Mouse (Mus musculus): ENCODE results near the gene Tcf15. TPM values are rescaled to one million over a fixed set of nuclear protein-coding genes. Genes with fewer than 3 reads are reported as not detected.

Gene Tcf15
- polyA plus RNA-seq, 1 experiment from 2014 or later, result 26.3 TPM

- no peak overlapping the region for H3K4me3 ChIP-seq
- peaks cover 33% of the 10 kb centered on the region for H3K4me1 ChIP-seq
- ATAC-seq (ENCODE audit: low FRiP score, low read depth), result no peak
- H3K36me3 ChIP-seq, result no peaks in the 10 kb centered on the region
- no peak overlapping the region for H3K9ac ChIP-seq
- WGBS, result 54% methylated on average over 6 of the region's 6 CpGs
- no peaks in the 10 kb centered on the region for H3K9me3 ChIP-seq
- no peak overlapping the region for H3K4me2 ChIP-seq (replicated peaks)
- no peaks in the 10 kb centered on the region; the same call in 1 of the 2 replicates for H3K27me3 ChIP-seq (replicated peaks)
- no peak overlapping the region for H3K27ac ChIP-seq
These were observed 7.0 kb downstream of the Tcf15 start for GRCm38 (mm10) chr2:152150373-152150772.

GRCm38 (mm10) chr2:152153361-152153760 lies 10.0 kb downstream of the Tcf15 start:
- H3K4me3 ChIP-seq, result no peak overlapping the region
- no peak overlapping the region for H3K9ac ChIP-seq
- peak; percentile 45; the same call in 1 of the 2 replicates for ATAC-seq (ENCODE audit: low FRiP score, low read depth)
- no peaks in the 10 kb centered on the region for H3K9me3 ChIP-seq
- no peaks in the 10 kb centered on the region for H3K36me3 ChIP-seq
- no peak overlapping the region for H3K27ac ChIP-seq
- H3K4me2 ChIP-seq (replicated peaks), result no peak overlapping the region
- peaks cover 29% of the 10 kb centered on the region for H3K4me1 ChIP-seq
- H3K27me3 ChIP-seq (replicated peaks), result no peaks in the 10 kb centered on the region
- WGBS, result 8% methylated on average over 3 of the region's 3 CpGs

GRCm38 (mm10) chr2:152155414-152156208 lies 12.2 kb downstream of the Tcf15 start:
- H3K4me3 ChIP-seq, result no peak overlapping the region
- H3K36me3 ChIP-seq, result no peaks in the 10 kb centered on the region
- ATAC-seq (ENCODE audit: low FRiP score, low read depth), result no peak
- no peak overlapping the region for H3K27ac ChIP-seq
- no peak overlapping the region for H3K9ac ChIP-seq
- peaks cover 18% of the 10 kb centered on the region for H3K4me1 ChIP-seq
- H3K4me2 ChIP-seq (replicated peaks), result no peak overlapping the region
- no peaks in the 10 kb centered on the region for H3K9me3 ChIP-seq
- no peaks in the 10 kb centered on the region for H3K27me3 ChIP-seq (replicated peaks)
- 51% methylated on average over 7 of the region's 7 CpGs for WGBS

- no peak overlapping the region for H3K4me2 ChIP-seq (replicated peaks)
- no peaks in the 10 kb centered on the region for H3K27me3 ChIP-seq (replicated peaks)
- H3K27ac ChIP-seq, result no peak overlapping the region
- ATAC-seq (ENCODE audit: low FRiP score, low read depth), result no peak
- no peaks in the 10 kb centered on the region for H3K36me3 ChIP-seq
- no peak overlapping the region for H3K9ac ChIP-seq
- no peak overlapping the region for H3K4me3 ChIP-seq
- 83% methylated on average over 6 of the region's 6 CpGs for WGBS
- H3K4me1 ChIP-seq, result peaks cover 18% of the 10 kb centered on the region
- H3K9me3 ChIP-seq, result no peaks in the 10 kb centered on the region
These were observed 13.1 kb downstream of the Tcf15 start for GRCm38 (mm10) chr2:152156471-152156870.

GRCm38 (mm10) chr2:152159487-152159886 lies 16.1 kb downstream of the Tcf15 start:
- WGBS, result 92% methylated on average over 1 of the region's 1 CpGs

GRCm38 (mm10) chr2:152166257-152166656 lies 22.9 kb downstream of the Tcf15 start:
- peaks cover 10% of the 10 kb centered on the region for H3K4me1 ChIP-seq
- no peaks in the 10 kb centered on the region for H3K9me3 ChIP-seq
- ATAC-seq (ENCODE audit: low FRiP score, low read depth), result no peak
- no peak overlapping the region for H3K27ac ChIP-seq
- H3K4me2 ChIP-seq (replicated peaks), result no peak overlapping the region
- 0 out of 2 replicates have a peak, but pooled peaks cover 2% of the 10 kb centered on the region for H3K27me3 ChIP-seq (replicated peaks)
- no peaks in the 10 kb centered on the region for H3K36me3 ChIP-seq
- WGBS, result 89% methylated on average over 6 of the region's 6 CpGs
- no peak overlapping the region for H3K9ac ChIP-seq
- no peak overlapping the region for H3K4me3 ChIP-seq

More at GRCm38 (mm10) chr2:152159487-152159886, 16.1 kb downstream of the Tcf15 start:
- Histone ChIP-seq H3K4me1 (peaks cover 11% of the 10 kb centered on the region; the same call in 1 of the 2 replicates), H3K4me2 (replicated peaks) (no peak overlapping the region), H3K27ac (no peak overlapping the region), H3K4me3 (no peak overlapping the region), H3K27me3 (replicated peaks) (no peaks in the 10 kb centered on the region), H3K9me3 (no peaks in the 10 kb centered on the region), H3K36me3 (no peaks in the 10 kb centered on the region), H3K9ac (no peak overlapping the region)
- no peak for ATAC-seq (ENCODE audit: low FRiP score, low read depth)

GRCm38 (mm10) chr2:152167851-152168290 lies 24.5 kb downstream of the Tcf15 start:
- H3K27me3 ChIP-seq (replicated peaks), result 0 out of 2 replicates have a peak, but pooled peaks cover 2% of the 10 kb centered on the region
- H3K9ac ChIP-seq, result no peak overlapping the region
- H3K9me3 ChIP-seq, result no peaks in the 10 kb centered on the region
- H3K27ac ChIP-seq, result no peak overlapping the region
- peak; percentile 75 for ATAC-seq (ENCODE audit: low FRiP score, low read depth)
- 25% methylated on average over 8 of the region's 8 CpGs for WGBS
- no peak overlapping the region; the same call in 1 of the 2 replicates for H3K4me2 ChIP-seq (replicated peaks)
- peaks cover 10% of the 10 kb centered on the region for H3K4me1 ChIP-seq
- H3K4me3 ChIP-seq, result no peak overlapping the region
- H3K36me3 ChIP-seq, result no peaks in the 10 kb centered on the region

- 0 out of 2 replicates have a peak, but pooled peaks cover 2% of the 10 kb centered on the region for H3K27me3 ChIP-seq (replicated peaks)
- H3K4me2 ChIP-seq (replicated peaks), result no peak overlapping the region
- H3K27ac ChIP-seq, result no peak overlapping the region
- H3K4me3 ChIP-seq, result no peak overlapping the region
- no peak for ATAC-seq (ENCODE audit: low FRiP score, low read depth)
- no peaks in the 10 kb centered on the region for H3K9me3 ChIP-seq
- H3K4me1 ChIP-seq, result peaks cover 10% of the 10 kb centered on the region
- H3K9ac ChIP-seq, result no peak overlapping the region
- WGBS, result 91% methylated on average over 1 of the region's 1 CpGs
- no peaks in the 10 kb centered on the region for H3K36me3 ChIP-seq
These were observed 26.0 kb downstream of the Tcf15 start for GRCm38 (mm10) chr2:152169377-152169776.

GRCm38 (mm10) chr2:152174861-152175260 lies 31.5 kb downstream of the Tcf15 start:
- Histone ChIP-seq H3K36me3 (no peaks in the 10 kb centered on the region), H3K4me2 (replicated peaks) (no peak overlapping the region), H3K4me1 (peaks cover 9% of the 10 kb centered on the region; the same call in 1 of the 2 replicates), H3K27ac (no peak overlapping the region), H3K9ac (no peak overlapping the region), H3K27me3 (replicated peaks) (0 out of 2 replicates have a peak, but pooled peaks cover 2% of the 10 kb centered on the region), H3K4me3 (no peak overlapping the region), H3K9me3 (no peaks in the 10 kb centered on the region)
- no peak for ATAC-seq (ENCODE audit: low FRiP score, low read depth)
- WGBS, result 92% methylated on average over 3 of the region's 3 CpGs

GRCm38 (mm10) chr2:152176659-152177058 lies 33.3 kb downstream of the Tcf15 start:
- Histone ChIP-seq H3K9ac (no peak overlapping the region), H3K9me3 (no peaks in the 10 kb centered on the region), H3K4me3 (no peak overlapping the region), H3K36me3 (no peaks in the 10 kb centered on the region), H3K27ac (no peak overlapping the region), H3K4me1 (peaks cover 9% of the 10 kb centered on the region; the same call in 1 of the 2 replicates), H3K4me2 (replicated peaks) (no peak overlapping the region), H3K27me3 (replicated peaks) (no peaks in the 10 kb centered on the region)
- no peak for ATAC-seq (ENCODE audit: low FRiP score, low read depth)
- WGBS, result 85% methylated on average over 6 of the region's 6 CpGs

GRCm38 (mm10) chr2:152177162-152177805 lies 33.9 kb downstream of the Tcf15 start:
- Histone ChIP-seq H3K4me3 (no peak overlapping the region), H3K27ac (no peak overlapping the region), H3K36me3 (no peaks in the 10 kb centered on the region), H3K4me2 (replicated peaks) (peak overlapping the region; percentile 50), H3K4me1 (peaks cover 9% of the 10 kb centered on the region; the same call in 1 of the 2 replicates), H3K27me3 (replicated peaks) (no peaks in the 10 kb centered on the region), H3K9ac (0 out of 2 replicates have a peak overlapping the region, but pooled peaks have one; percentile 17), H3K9me3 (no peaks in the 10 kb centered on the region)
- WGBS, result 7% methylated on average over 24 of the region's 24 CpGs
- ATAC-seq (ENCODE audit: low FRiP score, low read depth), result no peak

- H3K4me2 ChIP-seq (replicated peaks), result peak overlapping the region; percentile 50; the same call in 1 of the 2 replicates
- 70% methylated on average over 6 of the region's 6 CpGs for WGBS
- no peaks in the 10 kb centered on the region for H3K36me3 ChIP-seq
- H3K27me3 ChIP-seq (replicated peaks), result no peaks in the 10 kb centered on the region
- H3K27ac ChIP-seq, result no peak overlapping the region
- no peaks in the 10 kb centered on the region for H3K9me3 ChIP-seq
- H3K4me3 ChIP-seq, result no peak overlapping the region
- ATAC-seq (ENCODE audit: low FRiP score, low read depth), result no peak
- H3K9ac ChIP-seq, result no peak overlapping the region
- peaks cover 9% of the 10 kb centered on the region; the same call in 1 of the 2 replicates for H3K4me1 ChIP-seq
These were observed 34.4 kb downstream of the Tcf15 start for GRCm38 (mm10) chr2:152177806-152178170.
